9 mouse cellular contexts compared by ENCODE assay signal in genomic region chr2:156718793-156719192, GRCm38 (mm10). TPM values are rescaled to one million over a fixed set of nuclear protein-coding genes. Genes with fewer than 3 reads are reported as not detected.
DNase-seq lines count a peak whose midpoint lies in the region; ATAC-seq lines count a peak whose summit lies in the region.
"Had no signal": no experiment of that assay in that cellular context is flagged by ENCODE, and none has a peak within 500 bp of the region (broad histone marks: within the 10 kb centered on the region; RNA-seq: fewer than 3 reads in every experiment).

No protein-coding gene starts in this region.

- peak overlapping the region; percentile 66 for H3K4me3 ChIP-seq in megakaryocyte, embryonic 14.5 days (replicated peaks)
- no peak overlapping the region for H3K4me3 ChIP-seq in hindbrain, embryonic 15.5 days
- H3K4me3 ChIP-seq: midbrain, embryonic 12.5 days had no signal

- ATAC-seq in cerebellum, adult (ENCODE audit: insufficient number of reproducible peaks, low FRiP score, low TSS enrichment) = no peak
- ATAC-seq in megakaryocyte, adult 5-6 weeks (ENCODE audit: poor library complexity, severe bottlenecking) = no peak
- no peak for ATAC-seq in hindbrain, embryonic 15.5 days (ENCODE audit: low FRiP score, low read depth)

- WGBS in hindbrain, embryonic 15.5 days = 67% methylated on average over 5 of the region's 5 CpGs

- peaks cover 52% of the 10 kb centered on the region for H3K4me1 ChIP-seq in megakaryocyte, embryonic 14.5 days
- H3K4me1 ChIP-seq in hindbrain, embryonic 15.5 days (replicated peaks) = peaks cover 50% of the 10 kb centered on the region

- peak; percentile 43 for DNase-seq in cerebellum, adult 11 months
- DNase-seq in lung, postnatal 10 days = peak; percentile 33
- DNase-seq in frontal cortex, postnatal 10 days (ENCODE audit: low spot score in 2 of 2) = no peak
- no peak for DNase-seq in left cerebral cortex, adult 11 months (ENCODE audit: low spot score)

- H3K4me2 ChIP-seq in hindbrain, embryonic 15.5 days = no peak overlapping the region
- H3K4me2 ChIP-seq: midbrain, embryonic 12.5 days had no signal

- H3K9ac ChIP-seq in hindbrain, embryonic 15.5 days = no peak overlapping the region
- H3K9ac ChIP-seq: midbrain, embryonic 12.5 days had no signal

- H3K27ac ChIP-seq in hindbrain, embryonic 15.5 days (replicated peaks) = 0 out of 2 replicates have a peak overlapping the region, but pooled peaks have one; percentile 65

- peaks cover 2% of the 10 kb centered on the region for H3K27me3 ChIP-seq in megakaryocyte, embryonic 14.5 days (replicated peaks)
- H3K27me3 ChIP-seq in hindbrain, embryonic 15.5 days = no peaks in the 10 kb centered on the region
- H3K27me3 ChIP-seq: midbrain, embryonic 12.5 days had no signal

- H3K36me3 ChIP-seq in megakaryocyte, embryonic 14.5 days (replicated peaks; ENCODE audit: low read length) = peaks cover 37% of the 10 kb centered on the region
- H3K36me3 ChIP-seq in hindbrain, embryonic 15.5 days = no peaks in the 10 kb centered on the region
- H3K36me3 ChIP-seq: midbrain, embryonic 12.5 days had no signal

- H3K9me3 ChIP-seq in megakaryocyte, embryonic 14.5 days = peaks cover 4% of the 10 kb centered on the region; the same call in 1 of the 2 replicates
- no peaks in the 10 kb centered on the region for H3K9me3 ChIP-seq in hindbrain, embryonic 15.5 days
- H3K9me3 ChIP-seq: midbrain, embryonic 12.5 days had no signal

RNA-seq across cellular contexts. Expression of gene Myl9, which starts 56.4 kb away (rescaled TPM):
- polyA plus RNA-seq in megakaryocyte, embryonic 14.5 days (2012; ENCODE audit: insufficient read depth, low replicate concordance) = 143 and 182 TPM in 2 replicates
- not detected in 2 replicates for total RNA-seq in megakaryocyte, adult 5-6 weeks (2015)
- total RNA-seq in megakaryocyte, adult 5-6 weeks (2017) = not detected in 2 replicates
- 42.4 and 44.8 TPM in 2 replicates for polyA plus RNA-seq in hindbrain, embryonic 15.5 days (2015; fragmentation: Nextera tagmentation; extraction: Ambion mirVana)

Comparison
In these comparisons a context has a peak if more than half of its experiments do, and no peak if none do; other contexts are left out.
1. DNase-seq: peak in cerebellum, adult 11 months (single experiment) and lung, postnatal 10 days (single experiment); none in frontal cortex, postnatal 10 days (0 of 2) and left cerebral cortex, adult 11 months (single experiment).